Mouse (Mus musculus): ENCODE data around the gene Ccdc62. TPM values are rescaled to one million over a fixed set of nuclear protein-coding genes. Genes with fewer than 3 reads are reported as not detected.

Gene Ccdc62
- polyA plus RNA-seq, 1 experiment from 2014 or later = 5.0 TPM

GRCm38 (mm10) chr5:123995388-123995787 is 64.9 kb downstream of the Ccdc62 start:
- no peak overlapping the region for H3K27ac ChIP-seq (replicated peaks)
- 83% methylated on average over 6 of the region's 6 CpGs for WGBS
- no peak overlapping the region for H3K9ac ChIP-seq (replicated peaks)

GRCm38 (mm10) chr5:123996194-123996593 is 65.7 kb downstream of the Ccdc62 start:
- Histone ChIP-seq H3K27ac (replicated peaks) (no peak overlapping the region), H3K36me3 (peaks cover 13% of the 10 kb centered on the region; the same call in 1 of the 2 replicates), H3K4me2 (no peak overlapping the region), H3K4me3 (replicated peaks) (no peak overlapping the region), H3K9ac (replicated peaks) (no peak overlapping the region), H3K27me3 (replicated peaks) (no peaks in the 10 kb centered on the region; the same call in 1 of the 2 replicates), H3K4me1 (peaks cover 10% of the 10 kb centered on the region), H3K9me3 (replicated peaks) (no peaks in the 10 kb centered on the region)
- no peak for ATAC-seq (ENCODE audit: low FRiP score)
- WGBS = 88% methylated on average over 10 of the region's 10 CpGs

More at GRCm38 (mm10) chr5:123995388-123995787, 64.9 kb downstream of the Ccdc62 start:
- H3K9me3 ChIP-seq (replicated peaks) = no peaks in the 10 kb centered on the region
- peaks cover 8% of the 10 kb centered on the region for H3K4me1 ChIP-seq
- H3K27me3 ChIP-seq (replicated peaks) = no peaks in the 10 kb centered on the region; the same call in 1 of the 2 replicates
- H3K36me3 ChIP-seq = peaks cover 13% of the 10 kb centered on the region; the same call in 1 of the 2 replicates
- no peak overlapping the region for H3K4me2 ChIP-seq
- no peak for ATAC-seq (ENCODE audit: low FRiP score)
- H3K4me3 ChIP-seq (replicated peaks) = no peak overlapping the region

- H3K9me3 ChIP-seq (replicated peaks) = no peaks in the 10 kb centered on the region
- H3K36me3 ChIP-seq = peaks cover 13% of the 10 kb centered on the region; the same call in 1 of the 2 replicates
- peaks cover 11% of the 10 kb centered on the region for H3K4me1 ChIP-seq
- no peak overlapping the region for H3K9ac ChIP-seq (replicated peaks)
- H3K4me2 ChIP-seq = no peak overlapping the region
- H3K4me3 ChIP-seq (replicated peaks) = no peak overlapping the region
- ATAC-seq (ENCODE audit: low FRiP score) = no peak
- H3K27me3 ChIP-seq (replicated peaks) = no peaks in the 10 kb centered on the region
- 89% methylated on average over 14 of the region's 14 CpGs for WGBS
- H3K27ac ChIP-seq (replicated peaks) = no peak overlapping the region
These were observed 66.2 kb downstream of the Ccdc62 start for GRCm38 (mm10) chr5:123996695-123997094.

- no peak overlapping the region for H3K4me3 ChIP-seq (replicated peaks)
- no peaks in the 10 kb centered on the region for H3K27me3 ChIP-seq (replicated peaks)
- no peak overlapping the region for H3K9ac ChIP-seq (replicated peaks)
- 78% methylated on average over 24 of the region's 24 CpGs for WGBS
- no peaks in the 10 kb centered on the region for H3K9me3 ChIP-seq (replicated peaks)
- no peak for ATAC-seq (ENCODE audit: low FRiP score)
- no peak overlapping the region for H3K27ac ChIP-seq (replicated peaks)
- peaks cover 11% of the 10 kb centered on the region for H3K4me1 ChIP-seq
- H3K4me2 ChIP-seq = no peak overlapping the region
- peaks cover 13% of the 10 kb centered on the region; the same call in 1 of the 2 replicates for H3K36me3 ChIP-seq
These were observed 66.8 kb downstream of the Ccdc62 start for GRCm38 (mm10) chr5:123997211-123997751.

- Histone ChIP-seq H3K27ac (replicated peaks) (no peak overlapping the region), H3K36me3 (peaks cover 13% of the 10 kb centered on the region; the same call in 1 of the 2 replicates), H3K4me1 (peaks cover 13% of the 10 kb centered on the region), H3K9me3 (replicated peaks) (no peaks in the 10 kb centered on the region), H3K4me3 (replicated peaks) (no peak overlapping the region), H3K9ac (replicated peaks) (no peak overlapping the region), H3K4me2 (no peak overlapping the region), H3K27me3 (replicated peaks) (no peaks in the 10 kb centered on the region)
- 65% methylated on average over 16 of the region's 16 CpGs for WGBS
- ATAC-seq (ENCODE audit: low FRiP score) = no peak
These were observed 67.3 kb downstream of the Ccdc62 start for GRCm38 (mm10) chr5:123997811-123998210.

DNA sequence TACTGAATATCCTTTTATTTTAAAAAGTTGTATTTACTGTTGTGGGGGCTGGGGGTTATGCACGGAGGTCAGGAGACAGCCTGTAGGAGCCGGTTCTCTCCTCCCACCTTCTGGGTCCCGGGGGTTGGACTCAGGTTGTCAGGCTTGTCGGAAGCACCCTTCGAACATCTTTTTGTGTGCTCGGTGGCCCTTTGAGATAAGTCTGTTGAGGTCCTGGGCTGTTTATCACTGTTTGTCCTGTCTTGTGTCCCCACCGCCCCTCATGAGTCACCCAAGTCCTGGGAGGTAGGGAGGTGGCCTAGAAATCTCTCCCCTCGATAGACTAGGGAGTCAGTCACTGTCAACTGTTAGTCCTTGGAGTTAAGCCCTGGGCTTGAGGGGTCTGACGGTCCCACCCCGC is 67.9 kb downstream of the Ccdc62 start:
- Histone ChIP-seq H3K27me3 (replicated peaks) (no peaks in the 10 kb centered on the region), H3K4me3 (replicated peaks) (no peak overlapping the region), H3K4me2 (no peak overlapping the region), H3K27ac (replicated peaks) (no peak overlapping the region), H3K4me1 (peaks cover 19% of the 10 kb centered on the region), H3K36me3 (peaks cover 13% of the 10 kb centered on the region; the same call in 1 of the 2 replicates), H3K9ac (replicated peaks) (no peak overlapping the region), H3K9me3 (replicated peaks) (no peaks in the 10 kb centered on the region)
- WGBS = 90% methylated on average over 10 of the region's 10 CpGs
- no peak for ATAC-seq (ENCODE audit: low FRiP score)

GRCm38 (mm10) chr5:124000824-124001223 is 70.3 kb downstream of the Ccdc62 start:
- H3K27ac ChIP-seq (replicated peaks) = no peak overlapping the region; the same call in 1 of the 2 replicates
- H3K9me3 ChIP-seq (replicated peaks) = no peaks in the 10 kb centered on the region
- ATAC-seq (ENCODE audit: low FRiP score) = peak; percentile 58
- no peak overlapping the region for H3K4me2 ChIP-seq
- WGBS = 13% methylated on average over 7 of the region's 7 CpGs
- no peak overlapping the region; the same call in 1 of the 2 replicates for H3K9ac ChIP-seq (replicated peaks)
- peaks cover 25% of the 10 kb centered on the region for H3K4me1 ChIP-seq
- peaks cover 29% of the 10 kb centered on the region for H3K36me3 ChIP-seq
- H3K27me3 ChIP-seq (replicated peaks) = no peaks in the 10 kb centered on the region
- no peak overlapping the region for H3K4me3 ChIP-seq (replicated peaks)

GRCm38 (mm10) chr5:124001274-124001673 is 70.8 kb downstream of the Ccdc62 start:
- Histone ChIP-seq H3K4me3 (replicated peaks) (no peak overlapping the region), H3K27me3 (replicated peaks) (no peaks in the 10 kb centered on the region), H3K4me1 (peaks cover 25% of the 10 kb centered on the region), H3K9me3 (replicated peaks) (no peaks in the 10 kb centered on the region), H3K9ac (replicated peaks) (no peak overlapping the region; the same call in 1 of the 2 replicates), H3K27ac (replicated peaks) (no peak overlapping the region), H3K4me2 (no peak overlapping the region), H3K36me3 (peaks cover 31% of the 10 kb centered on the region)
- 62% methylated on average over 9 of the region's 9 CpGs for WGBS
- ATAC-seq (ENCODE audit: low FRiP score) = peak; percentile 7; the same call in 1 of the 2 replicates

- peaks cover 47% of the 10 kb centered on the region for H3K36me3 ChIP-seq
These were observed 72.4 kb downstream of the Ccdc62 start for GRCm38 (mm10) chr5:124002876-124003275.

GRCm38 (mm10) chr5:124003375-124003774 is 72.9 kb downstream of the Ccdc62 start:
- no peaks in the 10 kb centered on the region for H3K27me3 ChIP-seq (replicated peaks)
- H3K36me3 ChIP-seq = peaks cover 52% of the 10 kb centered on the region
- H3K4me3 ChIP-seq (replicated peaks) = no peak overlapping the region
- 46% methylated on average over 4 of the region's 4 CpGs for WGBS
- H3K4me2 ChIP-seq = no peak overlapping the region
- no peak overlapping the region for H3K9ac ChIP-seq (replicated peaks)
- peaks cover 25% of the 10 kb centered on the region for H3K4me1 ChIP-seq
- peak overlapping the region; percentile 68 for H3K27ac ChIP-seq (replicated peaks)
- no peak for ATAC-seq (ENCODE audit: low FRiP score)
- H3K9me3 ChIP-seq (replicated peaks) = no peaks in the 10 kb centered on the region

More at GRCm38 (mm10) chr5:124002876-124003275, 72.4 kb downstream of the Ccdc62 start:
- Histone ChIP-seq H3K9me3 (replicated peaks) (no peaks in the 10 kb centered on the region), H3K27me3 (replicated peaks) (no peaks in the 10 kb centered on the region), H3K4me3 (replicated peaks) (no peak overlapping the region), H3K27ac (replicated peaks) (peak overlapping the region; percentile 68), H3K9ac (replicated peaks) (no peak overlapping the region), H3K4me1 (peaks cover 25% of the 10 kb centered on the region), H3K4me2 (no peak overlapping the region)
- no peak for ATAC-seq (ENCODE audit: low FRiP score)
- WGBS = 49% methylated on average over 2 of the region's 2 CpGs

GRCm38 (mm10) chr5:124004356-124005150 is 74.1 kb downstream of the Ccdc62 start:
- Histone ChIP-seq H3K9ac (replicated peaks) (no peak overlapping the region), H3K4me3 (replicated peaks) (no peak overlapping the region), H3K4me1 (peaks cover 25% of the 10 kb centered on the region), H3K36me3 (peaks cover 53% of the 10 kb centered on the region), H3K27me3 (replicated peaks) (no peaks in the 10 kb centered on the region), H3K9me3 (replicated peaks) (no peaks in the 10 kb centered on the region), H3K27ac (replicated peaks) (peak overlapping the region; percentile 54), H3K4me2 (no peak overlapping the region)
- no peak for ATAC-seq (ENCODE audit: low FRiP score)
- 78% methylated on average over 17 of the region's 17 CpGs for WGBS

DNA sequence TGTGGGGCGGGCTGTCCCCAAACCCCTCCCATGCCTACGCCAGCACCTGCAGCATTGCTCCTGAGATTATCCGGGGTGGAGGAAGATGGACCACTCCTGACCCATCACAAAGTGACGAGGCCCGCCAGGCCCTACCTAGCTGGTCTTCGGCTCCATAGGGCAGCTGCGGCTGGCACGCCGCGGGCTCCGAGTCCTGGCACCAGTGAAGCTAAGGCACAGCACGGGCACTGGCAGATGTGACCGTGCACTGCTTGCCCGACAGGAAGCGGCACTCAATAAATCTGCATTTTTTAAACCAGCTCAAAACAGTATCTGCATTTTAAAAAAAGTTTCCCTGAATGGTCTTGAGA is 74.6 kb downstream of the Ccdc62 start:
- Histone ChIP-seq H3K27ac (replicated peaks) (peak overlapping the region; percentile 54; the same call in 1 of the 2 replicates), H3K36me3 (peaks cover 56% of the 10 kb centered on the region), H3K4me2 (no peak overlapping the region), H3K9ac (replicated peaks) (no peak overlapping the region), H3K9me3 (replicated peaks) (no peaks in the 10 kb centered on the region), H3K4me1 (peaks cover 30% of the 10 kb centered on the region), H3K27me3 (replicated peaks) (no peaks in the 10 kb centered on the region), H3K4me3 (replicated peaks) (no peak overlapping the region)
- ATAC-seq (ENCODE audit: low FRiP score) = no peak; the same call in 1 of the 2 replicates
- WGBS = 87% methylated on average over 15 of the region's 15 CpGs
